ENCODE assay signal across 23 mouse cellular contexts in the genomic region with DNA sequence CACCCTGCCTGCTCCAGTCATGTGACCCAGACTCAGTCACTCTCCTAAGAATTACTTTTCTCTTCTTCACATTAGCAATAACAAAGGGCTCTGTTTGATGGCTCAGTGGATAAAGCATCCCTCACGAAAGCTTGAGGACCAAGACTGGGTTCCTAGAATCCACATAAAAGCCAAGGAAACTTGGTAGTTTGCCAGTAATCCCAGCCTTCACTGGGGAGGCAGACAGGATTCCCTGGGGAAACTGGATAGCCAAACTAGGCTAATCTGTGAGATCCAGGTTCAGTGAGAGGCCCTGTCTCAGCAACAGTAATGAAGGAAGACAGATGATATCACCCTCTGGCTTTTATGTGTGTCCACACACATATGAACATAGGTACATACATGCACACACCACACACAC. TPM values are rescaled to one million over a fixed set of nuclear protein-coding genes. Genes with fewer than 3 reads are reported as not detected.
DNase-seq lines count a peak whose midpoint lies in the region; ATAC-seq and TF ChIP-seq lines count a peak whose summit lies in the region.
"Had no signal": no experiment of that assay in that cellular context is flagged by ENCODE, and none has a peak within 500 bp of the region (broad histone marks: within the 10 kb centered on the region; RNA-seq: fewer than 3 reads in every experiment).

No protein-coding gene starts in this region.

- H3ac ChIP-seq in C2C12 (ENCODE audit: control insufficient read depth, insufficient read length, low read depth), result no peak overlapping the region

- no peaks in the 10 kb centered on the region for H3K79me2 ChIP-seq in C2C12 (ENCODE audit: control insufficient read depth, insufficient read depth)

- no peak for TF ChIP-seq CTCF in C2C12 (IDR thresholded peaks at IDR 0.05; ENCODE audit: control insufficient read depth, insufficient read depth, insufficient read length)

- no peak for DNase-seq in limb, embryonic 10.5 days (ENCODE audit: low spot score)
- peak; percentile 62 for DNase-seq in NIH3T3 (ENCODE audit: low read depth)
- DNase-seq in right cerebral cortex, adult 2 months (ENCODE audit: low spot score in 2 of 2), result no peak
- DNase-seq in gastrocnemius, postnatal 14 days, result no peak
- DNase-seq: adrenal gland, postnatal 10 days; cerebellum, adult 18-20 months; cerebellum, postnatal 10 days; heart, adult 18-20 months; heart, postnatal 10 days; heart, postnatal 4 days had no signal

- no peaks in the 10 kb centered on the region for H3K79me3 ChIP-seq in C2C12 (ENCODE audit: low read depth)

- no peaks in the 10 kb centered on the region for H3K9me3 ChIP-seq in limb, embryonic 15.5 days
- H3K9me3 ChIP-seq in limb, embryonic 10.5 days (replicated peaks), result no peaks in the 10 kb centered on the region
- H3K9me3 ChIP-seq: forebrain, embryonic 15.5 days; G1E; heart, embryonic 10.5 days; hindbrain, embryonic 13.5 days; intestine, embryonic 15.5 days had no signal

- peaks cover 39% of the 10 kb centered on the region for H3K36me3 ChIP-seq in limb, embryonic 15.5 days
- no peaks in the 10 kb centered on the region for H3K36me3 ChIP-seq in limb, embryonic 10.5 days
- H3K36me3 ChIP-seq in C2C12 (ENCODE audit: control insufficient read depth, insufficient read depth), result peaks cover 21% of the 10 kb centered on the region
- H3K36me3 ChIP-seq: forebrain, embryonic 15.5 days; hindbrain, embryonic 13.5 days; intestine, embryonic 15.5 days had no signal

- intact Hi-C loops in gastrocnemius, postnatal 14 days (cut with DNase I; ENCODE audit: low total_unique reads), result no loop called here

- H3K4me3 ChIP-seq in limb, embryonic 15.5 days, result no peak overlapping the region
- H3K4me3 ChIP-seq in limb, embryonic 10.5 days, result no peak overlapping the region
- H3K4me3 ChIP-seq in C2C12 (ENCODE audit: insufficient read depth, poor library complexity, severe bottlenecking), result no peak overlapping the region
- H3K4me3 ChIP-seq: forebrain, embryonic 15.5 days; heart, embryonic 10.5 days; hindbrain, embryonic 13.5 days; intestine, embryonic 15.5 days had no signal

- peaks cover 23% of the 10 kb centered on the region for H3K4me1 ChIP-seq in limb, embryonic 15.5 days
- peaks cover 24% of the 10 kb centered on the region for H3K4me1 ChIP-seq in limb, embryonic 10.5 days

- ATAC-seq in limb, embryonic 15.5 days (ENCODE audit: insufficient number of reproducible peaks, low FRiP score, low TSS enrichment, low read depth), result no peak
- ATAC-seq: CD4-positive, CD25-positive, alpha-beta regulatory T cell, adult 4 months; forebrain, embryonic 15.5 days had no signal

- 62% methylated on average over 1 of the region's 1 CpGs for WGBS in limb, embryonic 15.5 days
- 76% methylated on average over 1 of the region's 1 CpGs for WGBS in limb, embryonic 10.5 days

- H3K27ac ChIP-seq in limb, embryonic 15.5 days, result peak overlapping the region; percentile 22; the same call in 1 of the 2 replicates
- H3K27ac ChIP-seq in limb, embryonic 10.5 days, result no peak overlapping the region
- H3K27ac ChIP-seq: forebrain, embryonic 15.5 days; hindbrain, embryonic 13.5 days; intestine, embryonic 15.5 days had no signal

- no peak overlapping the region for H3K4me2 ChIP-seq in limb, embryonic 15.5 days
- H3K4me2 ChIP-seq: forebrain, embryonic 15.5 days; hindbrain, embryonic 13.5 days; intestine, embryonic 15.5 days had no signal

- no peaks in the 10 kb centered on the region for H3K27me3 ChIP-seq in limb, embryonic 15.5 days
- H3K27me3 ChIP-seq in limb, embryonic 10.5 days (ENCODE audit: low read depth, poor library complexity, severe bottlenecking), result no peaks in the 10 kb centered on the region
- H3K27me3 ChIP-seq in C2C12 (ENCODE audit: control insufficient read depth, insufficient read depth, insufficient read length), result no peaks in the 10 kb centered on the region
- H3K27me3 ChIP-seq: forebrain, embryonic 15.5 days; hindbrain, embryonic 13.5 days; intestine, embryonic 15.5 days had no signal

- no peak overlapping the region for H3K9ac ChIP-seq in limb, embryonic 15.5 days
- H3K9ac ChIP-seq: forebrain, embryonic 15.5 days; hindbrain, embryonic 13.5 days; intestine, embryonic 15.5 days had no signal

TF ChIP-seq in C2C12, 6 proteins besides CTCF, POLR2A, EP300 and RAD21:
- TF ChIP-seq USF1 (IDR thresholded peaks at IDR 0.05; ENCODE audit: low read depth), result peak; percentile 61
- no peak for TF ChIP-seq FOSL1 (IDR thresholded peaks at IDR 0.05; ENCODE audit: insufficient read depth, low read length, poor library complexity, severe bottlenecking)
- no peak for TF ChIP-seq MAX (IDR thresholded peaks at IDR 0.05)
- no peak for TF ChIP-seq CEBPB (IDR thresholded peaks at IDR 0.05; ENCODE audit: low read depth)
- no peak for TF ChIP-seq MYOG (IDR thresholded peaks at IDR 0.05; ENCODE audit: control insufficient read depth, extremely low read depth, insufficient read length)
- no peak for TF ChIP-seq MYOD1 (IDR thresholded peaks at IDR 0.05; ENCODE audit: control insufficient read depth, insufficient read length, low read depth)
TF ChIP-seq in C2C12: peak in this region for 1.

RNA-seq across cellular contexts. Expression of gene Slc22a20, which starts 5.0 kb away (rescaled TPM):
- polyA plus RNA-seq in limb, embryonic 15.5 days (2015; fragmentation: Nextera tagmentation; extraction: Ambion mirVana), result not detected in 2 replicates
- not detected in 2 replicates for polyA plus RNA-seq in limb, embryonic 10.5 days (2016; fragmentation: Nextera tagmentation; extraction: Ambion mirVana)
- polyA plus RNA-seq in C2C12 (2012; fragmentation: generic; extraction: Trizol), result not detected
- total RNA-seq in gastrocnemius, postnatal 14 days (2021), result not detected
- total RNA-seq: adrenal gland, postnatal 10 days; G1E; gastrocnemius, adult 8-10 months; gastrocnemius, postnatal 4 days; heart, adult 18-20 months; heart, postnatal 10 days; heart, postnatal 4 days had no signal
- polyA plus RNA-seq: CD4-positive, CD25-positive, alpha-beta regulatory T cell, adult 4 months; embryonic facial prominence, embryonic 11.5 days; forebrain, embryonic 11.5 days; forebrain, embryonic 15.5 days; G1E; heart, embryonic 10.5 days; heart, embryonic 14.5 days; hindbrain, embryonic 13.5 days; intestine, embryonic 15.5 days had no signal

RNA-seq across cellular contexts. Expression of gene Capn1, which starts 24.8 kb away (rescaled TPM):
- 21.1 and 26.0 TPM in 2 replicates for polyA plus RNA-seq in limb, embryonic 15.5 days (2015; fragmentation: Nextera tagmentation; extraction: Ambion mirVana)
- polyA plus RNA-seq in limb, embryonic 10.5 days (2016; fragmentation: Nextera tagmentation; extraction: Ambion mirVana), result 2.0 and 2.4 TPM in 2 replicates
- 36.9 TPM for polyA plus RNA-seq in C2C12 (2012; fragmentation: generic; extraction: Trizol)
- total RNA-seq in gastrocnemius, postnatal 14 days (2021), result 10 to 100 TPM; 77.0 to 81.1 TPM

RNA-seq across cellular contexts. Expression of gene Pola2, which starts 26.9 kb away (rescaled TPM):
- 56.9 and 61.0 TPM in 2 replicates for polyA plus RNA-seq in limb, embryonic 15.5 days (2015; fragmentation: Nextera tagmentation; extraction: Ambion mirVana)
- 125 and 130 TPM in 2 replicates for polyA plus RNA-seq in limb, embryonic 10.5 days (2016; fragmentation: Nextera tagmentation; extraction: Ambion mirVana)
- 45.1 TPM for polyA plus RNA-seq in C2C12 (2012; fragmentation: generic; extraction: Trizol)
- total RNA-seq in gastrocnemius, postnatal 14 days (2021), result 10 to 100 TPM; 10.9 to 13.2 TPM

RNA-seq across cellular contexts. Expression of gene Syvn1, which starts 55.5 kb away (rescaled TPM):
- polyA plus RNA-seq in limb, embryonic 15.5 days (2015; fragmentation: Nextera tagmentation; extraction: Ambion mirVana), result 34.1 and 34.5 TPM in 2 replicates
- 36.9 and 38.6 TPM in 2 replicates for polyA plus RNA-seq in limb, embryonic 10.5 days (2016; fragmentation: Nextera tagmentation; extraction: Ambion mirVana)
- polyA plus RNA-seq in C2C12 (2012; fragmentation: generic; extraction: Trizol), result 18.7 TPM
- 10 to 100 TPM; 13.5 to 15.9 TPM for total RNA-seq in gastrocnemius, postnatal 14 days (2021)
